Mouse (Mus musculus): ENCODE results near the gene Mtmr12. TPM values are rescaled to one million over a fixed set of nuclear protein-coding genes. Genes with fewer than 3 reads are reported as not detected.
A peak's percentile ranks its signal among the peaks of the same experiment; 100 is the strongest.
"Not testable (repeated sequence)": the region's sequence is repeated elsewhere in the genome, so short reads cannot be mapped to it uniquely, and the experiment has no call there.

Gene Mtmr12
- polyA plus RNA-seq, 1 experiment from 2014 or later = 8.0 TPM

- H3K4me2 ChIP-seq (ENCODE audit: low read depth, low read length) = peak overlapping the region; percentile 90
- H3K27ac ChIP-seq (ENCODE audit: low read length) = peak overlapping the region; percentile 35
- 59% methylated on average over 7 of the region's 7 CpGs for WGBS (ENCODE audit: insufficient replicate concordance)
- H3K4me3 ChIP-seq (ENCODE audit: low read depth, low read length) = no peak overlapping the region; the same call in 1 of the 2 replicates
- H3K27me3 ChIP-seq (ENCODE audit: control insufficient read depth, insufficient read depth, low read depth, low read length) = no peaks in the 10 kb centered on the region
- H3K4me1 ChIP-seq (ENCODE audit: control insufficient read depth, low read depth, low read length) = peaks cover 53% of the 10 kb centered on the region
- H3K9me3 ChIP-seq (replicated peaks; ENCODE audit: control insufficient read depth, low read length) = no peaks in the 10 kb centered on the region
- no peaks in the 10 kb centered on the region for H3K36me3 ChIP-seq (ENCODE audit: control insufficient read depth, insufficient read depth)
- H3K9ac ChIP-seq (ENCODE audit: low read depth, low read length) = no peak overlapping the region; the same call in 1 of the 2 replicates
- no peak for ATAC-seq (ENCODE audit: low read depth)
Observed at GRCm38 (mm10) chr15:12206646-12207222, 1.9 kb downstream of the Mtmr12 start.

- Histone ChIP-seq H3K27me3 (ENCODE audit: control insufficient read depth, insufficient read depth, low read depth, low read length) (no peaks in the 10 kb centered on the region), H3K4me2 (ENCODE audit: low read depth, low read length) (peak overlapping the region; percentile 90), H3K4me1 (ENCODE audit: control insufficient read depth, low read depth, low read length) (peaks cover 50% of the 10 kb centered on the region), H3K9ac (ENCODE audit: low read depth, low read length) (no peak overlapping the region), H3K4me3 (ENCODE audit: low read depth, low read length) (no peak overlapping the region), H3K36me3 (ENCODE audit: control insufficient read depth, insufficient read depth) (no peaks in the 10 kb centered on the region), H3K9me3 (replicated peaks; ENCODE audit: control insufficient read depth, low read length) (no peaks in the 10 kb centered on the region), H3K27ac (ENCODE audit: low read length) (peak overlapping the region; percentile 52)
- WGBS (ENCODE audit: insufficient replicate concordance) = 62% methylated on average over 6 of the region's 6 CpGs
- no peak for ATAC-seq (ENCODE audit: low read depth)
Observed at GRCm38 (mm10) chr15:12207556-12208090, 2.8 kb downstream of the Mtmr12 start.

DNA sequence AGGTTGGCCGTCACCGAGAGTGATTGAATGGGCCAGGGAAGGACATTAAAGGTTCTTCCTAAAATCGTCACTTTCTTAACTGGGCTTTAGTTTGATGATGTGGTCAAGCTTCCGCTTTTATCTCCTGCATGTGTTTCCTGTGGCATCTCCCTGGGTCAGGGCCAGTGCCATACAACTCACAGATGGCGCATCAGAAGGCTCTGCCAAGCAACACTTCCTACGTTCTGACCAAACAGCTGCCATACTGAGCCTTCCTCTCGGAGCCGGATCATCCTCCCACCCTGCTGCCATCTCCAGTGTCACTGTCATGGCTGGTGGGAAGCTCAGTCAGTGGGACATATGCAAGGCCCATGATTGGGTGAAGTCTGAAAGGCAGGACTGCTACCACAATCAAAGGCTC lies 6.7 kb downstream of the Mtmr12 start:
- no peak for ATAC-seq (ENCODE audit: low read depth)
- Histone ChIP-seq H3K4me2 (ENCODE audit: low read depth, low read length) (no peak overlapping the region), H3K9ac (ENCODE audit: low read depth, low read length) (no peak overlapping the region), H3K36me3 (ENCODE audit: control insufficient read depth, insufficient read depth) (no peaks in the 10 kb centered on the region), H3K27ac (ENCODE audit: low read length) (no peak overlapping the region), H3K4me3 (ENCODE audit: low read depth, low read length) (no peak overlapping the region), H3K27me3 (ENCODE audit: control insufficient read depth, insufficient read depth, low read depth, low read length) (no peaks in the 10 kb centered on the region), H3K4me1 (ENCODE audit: control insufficient read depth, low read depth, low read length) (peaks cover 32% of the 10 kb centered on the region), H3K9me3 (replicated peaks; ENCODE audit: control insufficient read depth, low read length) (no peaks in the 10 kb centered on the region)
- 46% methylated on average over 8 of the region's 8 CpGs for WGBS (ENCODE audit: insufficient replicate concordance)

GRCm38 (mm10) chr15:12212266-12212665 lies 7.4 kb downstream of the Mtmr12 start:
- Histone ChIP-seq H3K9me3 (replicated peaks; ENCODE audit: control insufficient read depth, low read length) (no peaks in the 10 kb centered on the region), H3K27me3 (ENCODE audit: control insufficient read depth, insufficient read depth, low read depth, low read length) (no peaks in the 10 kb centered on the region), H3K4me3 (ENCODE audit: low read depth, low read length) (no peak overlapping the region), H3K36me3 (ENCODE audit: control insufficient read depth, insufficient read depth) (no peaks in the 10 kb centered on the region), H3K4me1 (ENCODE audit: control insufficient read depth, low read depth, low read length) (peaks cover 30% of the 10 kb centered on the region), H3K4me2 (ENCODE audit: low read depth, low read length) (no peak overlapping the region), H3K9ac (ENCODE audit: low read depth, low read length) (no peak overlapping the region), H3K27ac (ENCODE audit: low read length) (no peak overlapping the region)
- 85% methylated on average over 1 of the region's 1 CpGs for WGBS (ENCODE audit: insufficient replicate concordance)
- no peak for ATAC-seq (ENCODE audit: low read depth)

- H3K4me3 ChIP-seq (ENCODE audit: low read depth, low read length) = no peak overlapping the region
- no peak overlapping the region for H3K4me2 ChIP-seq (ENCODE audit: low read depth, low read length)
- H3K27ac ChIP-seq (ENCODE audit: low read length) = no peak overlapping the region
- no peak for ATAC-seq (ENCODE audit: low read depth)
- 68% methylated on average over 14 of the region's 14 CpGs for WGBS (ENCODE audit: insufficient replicate concordance)
- no peaks in the 10 kb centered on the region for H3K27me3 ChIP-seq (ENCODE audit: control insufficient read depth, insufficient read depth, low read depth, low read length)
- H3K4me1 ChIP-seq (ENCODE audit: control insufficient read depth, low read depth, low read length) = peaks cover 19% of the 10 kb centered on the region
- no peaks in the 10 kb centered on the region for H3K9me3 ChIP-seq (replicated peaks; ENCODE audit: control insufficient read depth, low read length)
- no peaks in the 10 kb centered on the region for H3K36me3 ChIP-seq (ENCODE audit: control insufficient read depth, insufficient read depth)
- H3K9ac ChIP-seq (ENCODE audit: low read depth, low read length) = no peak overlapping the region
Observed at GRCm38 (mm10) chr15:12214531-12215414, 9.9 kb downstream of the Mtmr12 start.

- no peak overlapping the region for H3K4me2 ChIP-seq (ENCODE audit: low read depth, low read length)
- H3K36me3 ChIP-seq (ENCODE audit: control insufficient read depth, insufficient read depth) = no peaks in the 10 kb centered on the region
- H3K9ac ChIP-seq (ENCODE audit: low read depth, low read length) = no peak overlapping the region
- H3K4me1 ChIP-seq (ENCODE audit: control insufficient read depth, low read depth, low read length) = peaks cover 16% of the 10 kb centered on the region
- no peak for ATAC-seq (ENCODE audit: low read depth)
- WGBS (ENCODE audit: insufficient replicate concordance) = 89% methylated on average over 5 of the region's 5 CpGs
- no peaks in the 10 kb centered on the region for H3K27me3 ChIP-seq (ENCODE audit: control insufficient read depth, insufficient read depth, low read depth, low read length)
- H3K27ac ChIP-seq (ENCODE audit: low read length) = no peak overlapping the region
- H3K9me3 ChIP-seq (replicated peaks; ENCODE audit: control insufficient read depth, low read length) = no peaks in the 10 kb centered on the region
- no peak overlapping the region for H3K4me3 ChIP-seq (ENCODE audit: low read depth, low read length)
Observed at GRCm38 (mm10) chr15:12215415-12215718, 10.5 kb downstream of the Mtmr12 start.

DNA sequence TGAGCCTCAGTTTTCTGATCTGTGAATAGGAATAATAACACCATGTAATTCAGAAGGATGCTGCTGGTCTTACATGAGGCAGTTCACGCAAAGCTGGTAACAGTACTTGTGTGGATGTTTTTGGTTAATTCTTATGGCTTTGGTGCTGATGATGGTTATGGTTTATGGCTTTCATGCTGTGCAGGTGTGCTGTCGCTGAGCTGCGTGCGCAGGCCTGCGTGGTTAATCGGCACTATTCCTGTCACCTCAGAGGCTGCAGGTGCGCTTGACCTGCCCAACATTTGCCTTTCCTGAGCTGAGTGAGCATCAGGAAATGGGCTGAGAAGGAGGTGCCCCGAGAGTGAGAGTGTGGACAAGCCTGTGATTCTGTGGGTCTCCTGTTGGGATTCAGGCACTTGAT lies 11.3 kb downstream of the Mtmr12 start:
- H3K9me3 ChIP-seq (replicated peaks; ENCODE audit: control insufficient read depth, low read length) = no peaks in the 10 kb centered on the region
- 85% methylated on average over 8 of the region's 8 CpGs for WGBS (ENCODE audit: insufficient replicate concordance)
- H3K36me3 ChIP-seq (ENCODE audit: control insufficient read depth, insufficient read depth) = no peaks in the 10 kb centered on the region
- no peak for ATAC-seq (ENCODE audit: low read depth)
- peaks cover 14% of the 10 kb centered on the region for H3K4me1 ChIP-seq (ENCODE audit: control insufficient read depth, low read depth, low read length)
- H3K9ac ChIP-seq (ENCODE audit: low read depth, low read length) = no peak overlapping the region
- no peak overlapping the region for H3K27ac ChIP-seq (ENCODE audit: low read length)
- no peak overlapping the region for H3K4me2 ChIP-seq (ENCODE audit: low read depth, low read length)
- H3K27me3 ChIP-seq (ENCODE audit: control insufficient read depth, insufficient read depth, low read depth, low read length) = no peaks in the 10 kb centered on the region
- H3K4me3 ChIP-seq (ENCODE audit: low read depth, low read length) = no peak overlapping the region

DNA sequence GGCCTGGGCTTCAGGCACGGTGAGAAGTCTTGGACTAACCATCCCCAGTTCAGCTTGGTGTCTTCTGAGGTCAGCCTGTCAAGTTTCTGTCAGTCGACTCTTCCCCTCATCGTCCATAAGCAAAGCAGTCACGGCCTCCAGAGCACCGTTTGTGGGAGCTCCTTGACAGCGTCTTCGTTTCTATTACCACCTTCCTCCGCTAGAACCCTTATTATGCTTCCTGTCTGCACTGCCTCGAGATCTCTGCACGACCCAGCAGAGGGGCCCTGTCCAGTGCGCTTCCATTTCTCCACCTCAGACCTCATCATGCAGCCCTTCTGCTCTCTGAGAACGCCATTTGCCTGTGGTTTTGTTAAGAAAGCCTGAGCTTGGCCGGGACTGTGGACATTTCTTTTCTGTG lies 12.0 kb downstream of the Mtmr12 start:
- no peak overlapping the region for H3K4me3 ChIP-seq (ENCODE audit: low read depth, low read length)
- ATAC-seq (ENCODE audit: low read depth) = no peak
- H3K27me3 ChIP-seq (ENCODE audit: control insufficient read depth, insufficient read depth, low read depth, low read length) = no peaks in the 10 kb centered on the region
- H3K4me1 ChIP-seq (ENCODE audit: control insufficient read depth, low read depth, low read length) = peaks cover 15% of the 10 kb centered on the region
- H3K36me3 ChIP-seq (ENCODE audit: control insufficient read depth, insufficient read depth) = no peaks in the 10 kb centered on the region
- no peak overlapping the region for H3K4me2 ChIP-seq (ENCODE audit: low read depth, low read length)
- H3K9ac ChIP-seq (ENCODE audit: low read depth, low read length) = no peak overlapping the region
- no peaks in the 10 kb centered on the region for H3K9me3 ChIP-seq (replicated peaks; ENCODE audit: control insufficient read depth, low read length)
- H3K27ac ChIP-seq (ENCODE audit: low read length) = 0 out of 2 replicates have a peak overlapping the region, but pooled peaks have one; percentile 3
- WGBS (ENCODE audit: insufficient replicate concordance) = 28% methylated on average over 13 of the region's 13 CpGs

- H3K4me1 ChIP-seq (ENCODE audit: control insufficient read depth, low read depth, low read length) = peaks cover 16% of the 10 kb centered on the region
- H3K27ac ChIP-seq (ENCODE audit: low read length); H3K9ac ChIP-seq (ENCODE audit: low read depth, low read length); H3K9me3 ChIP-seq (replicated peaks; ENCODE audit: control insufficient read depth, low read length); H3K4me2 ChIP-seq (ENCODE audit: low read depth, low read length); H3K27me3 ChIP-seq (ENCODE audit: control insufficient read depth, insufficient read depth, low read depth, low read length); H3K4me3 ChIP-seq (ENCODE audit: low read depth, low read length); ATAC-seq (ENCODE audit: low read depth); H3K36me3 ChIP-seq (ENCODE audit: control insufficient read depth, insufficient read depth): not testable (repeated sequence)
- WGBS (ENCODE audit: insufficient replicate concordance) = 64% methylated on average over 3 of the region's 3 CpGs
Observed at GRCm38 (mm10) chr15:12217332-12217731, 12.5 kb downstream of the Mtmr12 start.

Measured in liver, embryonic 16.5 days (tissue).